Mouse (Mus musculus): ENCODE measurements at regions not wholly inside any gene's neighbourhood (a gene's known extent, or its start where the extent isn't known, plus 50 kb on each side); places are given as distances from the start of the nearest gene placed in this dataset.
"Not testable (repeated sequence)": the region's sequence is repeated elsewhere in the genome, so short reads cannot be mapped to it uniquely, and the experiment has no call there.

GRCm38 (mm10) chr12:10524509-10525286, 134.1 kb downstream of the Rdh14 start:
- ATAC-seq, result 0 out of 2 replicates have a peak, but pooled peaks have one; percentile 10
- H3K4me2 ChIP-seq (ENCODE audit: low read length), result no peak overlapping the region
- no peak overlapping the region for H3K4me3 ChIP-seq (replicated peaks; ENCODE audit: low read length)
- H3K9ac ChIP-seq (replicated peaks; ENCODE audit: low read depth, low read length), result no peak overlapping the region
- H3K27ac ChIP-seq (ENCODE audit: low read length), result no peak overlapping the region
- H3K9me3 ChIP-seq (ENCODE audit: control insufficient read depth, low read length), result no peaks in the 10 kb centered on the region
- WGBS, result 69% methylated on average over 7 of the region's 7 CpGs
- H3K36me3 ChIP-seq (ENCODE audit: control insufficient read depth, insufficient read depth), result no peaks in the 10 kb centered on the region
- H3K27me3 ChIP-seq (replicated peaks; ENCODE audit: control insufficient read depth, insufficient read depth, low read length), result no peaks in the 10 kb centered on the region
- H3K4me1 ChIP-seq (replicated peaks; ENCODE audit: control insufficient read depth, insufficient read depth, low read length), result no peaks in the 10 kb centered on the region

GRCm38 (mm10) chr12:10525934-10526333, 135.4 kb downstream of the Rdh14 start:
- no peak for ATAC-seq
- 89% methylated on average over 4 of the region's 4 CpGs for WGBS
- H3K4me2 ChIP-seq (ENCODE audit: low read length), result no peak overlapping the region
- H3K9me3 ChIP-seq (ENCODE audit: control insufficient read depth, low read length), result no peaks in the 10 kb centered on the region
- no peak overlapping the region for H3K27ac ChIP-seq (ENCODE audit: low read length)
- H3K27me3 ChIP-seq (replicated peaks; ENCODE audit: control insufficient read depth, insufficient read depth, low read length), result no peaks in the 10 kb centered on the region
- no peak overlapping the region for H3K4me3 ChIP-seq (replicated peaks; ENCODE audit: low read length)
- no peak overlapping the region for H3K9ac ChIP-seq (replicated peaks; ENCODE audit: low read depth, low read length)
- no peaks in the 10 kb centered on the region for H3K4me1 ChIP-seq (replicated peaks; ENCODE audit: control insufficient read depth, insufficient read depth, low read length)
- no peaks in the 10 kb centered on the region for H3K36me3 ChIP-seq (ENCODE audit: control insufficient read depth, insufficient read depth)

- Histone ChIP-seq H3K9me3 (ENCODE audit: control insufficient read depth, low read length) (no peaks in the 10 kb centered on the region), H3K4me2 (ENCODE audit: low read length) (no peak overlapping the region), H3K27ac (ENCODE audit: low read length) (no peak overlapping the region), H3K9ac (replicated peaks; ENCODE audit: low read depth, low read length) (no peak overlapping the region), H3K4me1 (replicated peaks; ENCODE audit: control insufficient read depth, insufficient read depth, low read length) (no peaks in the 10 kb centered on the region), H3K27me3 (replicated peaks; ENCODE audit: control insufficient read depth, insufficient read depth, low read length) (no peaks in the 10 kb centered on the region), H3K4me3 (replicated peaks; ENCODE audit: low read length) (no peak overlapping the region), H3K36me3 (ENCODE audit: control insufficient read depth, insufficient read depth) (no peaks in the 10 kb centered on the region)
- ATAC-seq, result no peak
- 84% methylated on average over 2 of the region's 2 CpGs for WGBS
These were observed 138.5 kb downstream of the Rdh14 start for GRCm38 (mm10) chr12:10529077-10529476.

GRCm38 (mm10) chr12:10530996-10531395, 140.4 kb downstream of the Rdh14 start:
- H3K27ac ChIP-seq (ENCODE audit: low read length), result no peak overlapping the region
- H3K4me3 ChIP-seq (replicated peaks; ENCODE audit: low read length), result no peak overlapping the region
- H3K4me1 ChIP-seq (replicated peaks; ENCODE audit: control insufficient read depth, insufficient read depth, low read length), result no peaks in the 10 kb centered on the region
- no peaks in the 10 kb centered on the region for H3K27me3 ChIP-seq (replicated peaks; ENCODE audit: control insufficient read depth, insufficient read depth, low read length)
- no peak overlapping the region for H3K4me2 ChIP-seq (ENCODE audit: low read length)
- no peaks in the 10 kb centered on the region for H3K9me3 ChIP-seq (ENCODE audit: control insufficient read depth, low read length)
- no peak overlapping the region for H3K9ac ChIP-seq (replicated peaks; ENCODE audit: low read depth, low read length)
- 95% methylated on average over 3 of the region's 3 CpGs for WGBS
- no peak for ATAC-seq
- no peaks in the 10 kb centered on the region for H3K36me3 ChIP-seq (ENCODE audit: control insufficient read depth, insufficient read depth)

GRCm38 (mm10) chr12:10533971-10534370, 143.4 kb downstream of the Rdh14 start:
- Histone ChIP-seq H3K9me3 (ENCODE audit: control insufficient read depth, low read length) (no peaks in the 10 kb centered on the region), H3K4me1 (replicated peaks; ENCODE audit: control insufficient read depth, insufficient read depth, low read length) (no peaks in the 10 kb centered on the region), H3K27ac (ENCODE audit: low read length) (no peak overlapping the region), H3K4me2 (ENCODE audit: low read length) (no peak overlapping the region), H3K27me3 (replicated peaks; ENCODE audit: control insufficient read depth, insufficient read depth, low read length) (no peaks in the 10 kb centered on the region), H3K9ac (replicated peaks; ENCODE audit: low read depth, low read length) (no peak overlapping the region), H3K4me3 (replicated peaks; ENCODE audit: low read length) (no peak overlapping the region), H3K36me3 (ENCODE audit: control insufficient read depth, insufficient read depth) (no peaks in the 10 kb centered on the region)
- no peak for ATAC-seq
- WGBS, result 88% methylated on average over 6 of the region's 6 CpGs

GRCm38 (mm10) chr12:10536239-10536638, 145.7 kb downstream of the Rdh14 start:
- no peaks in the 10 kb centered on the region for H3K36me3 ChIP-seq (ENCODE audit: control insufficient read depth, insufficient read depth)
- no peak overlapping the region for H3K27ac ChIP-seq (ENCODE audit: low read length)
- no peak overlapping the region for H3K4me2 ChIP-seq (ENCODE audit: low read length)
- no peaks in the 10 kb centered on the region for H3K9me3 ChIP-seq (ENCODE audit: control insufficient read depth, low read length)
- no peak for ATAC-seq
- no peaks in the 10 kb centered on the region for H3K27me3 ChIP-seq (replicated peaks; ENCODE audit: control insufficient read depth, insufficient read depth, low read length)
- WGBS, result 87% methylated on average over 12 of the region's 12 CpGs
- no peak overlapping the region for H3K4me3 ChIP-seq (replicated peaks; ENCODE audit: low read length)
- no peaks in the 10 kb centered on the region for H3K4me1 ChIP-seq (replicated peaks; ENCODE audit: control insufficient read depth, insufficient read depth, low read length)
- no peak overlapping the region for H3K9ac ChIP-seq (replicated peaks; ENCODE audit: low read depth, low read length)

- 0% methylated on average over 4 of the region's 4 CpGs for WGBS
- no peak overlapping the region for H3K9ac ChIP-seq (replicated peaks; ENCODE audit: low read depth, low read length)
- 0 out of 2 replicates have a peak, but pooled peaks have one; percentile 50 for ATAC-seq
These were observed 146.5 kb downstream of the Rdh14 start for GRCm38 (mm10) chr12:10537069-10537468.

GRCm38 (mm10) chr12:10549481-10550201, 159.1 kb downstream of the Rdh14 start:
- Histone ChIP-seq H3K27me3 (replicated peaks; ENCODE audit: control insufficient read depth, insufficient read depth, low read length) (no peaks in the 10 kb centered on the region), H3K4me1 (replicated peaks; ENCODE audit: control insufficient read depth, insufficient read depth, low read length) (no peaks in the 10 kb centered on the region), H3K4me2 (ENCODE audit: low read length) (no peak overlapping the region), H3K27ac (ENCODE audit: low read length) (no peak overlapping the region), H3K4me3 (replicated peaks; ENCODE audit: low read length) (no peak overlapping the region), H3K36me3 (ENCODE audit: control insufficient read depth, insufficient read depth) (no peaks in the 10 kb centered on the region), H3K9ac (replicated peaks; ENCODE audit: low read depth, low read length) (no peak overlapping the region), H3K9me3 (ENCODE audit: control insufficient read depth, low read length) (no peaks in the 10 kb centered on the region)
- no peak for ATAC-seq
- WGBS, result 38% methylated on average over 1 of the region's 1 CpGs

More at GRCm38 (mm10) chr12:10537069-10537468, 146.5 kb downstream of the Rdh14 start:
- H3K4me2 ChIP-seq (ENCODE audit: low read length), result no peak overlapping the region
- no peak overlapping the region for H3K4me3 ChIP-seq (replicated peaks; ENCODE audit: low read length)
- no peaks in the 10 kb centered on the region for H3K4me1 ChIP-seq (replicated peaks; ENCODE audit: control insufficient read depth, insufficient read depth, low read length)
- no peaks in the 10 kb centered on the region for H3K36me3 ChIP-seq (ENCODE audit: control insufficient read depth, insufficient read depth)
- H3K27me3 ChIP-seq (replicated peaks; ENCODE audit: control insufficient read depth, insufficient read depth, low read length), result no peaks in the 10 kb centered on the region
- no peaks in the 10 kb centered on the region for H3K9me3 ChIP-seq (ENCODE audit: control insufficient read depth, low read length)
- no peak overlapping the region for H3K27ac ChIP-seq (ENCODE audit: low read length)

- ATAC-seq; H3K9ac ChIP-seq (replicated peaks; ENCODE audit: low read depth, low read length); H3K36me3 ChIP-seq (ENCODE audit: control insufficient read depth, insufficient read depth); H3K4me1 ChIP-seq (replicated peaks; ENCODE audit: control insufficient read depth, insufficient read depth, low read length); H3K9me3 ChIP-seq (ENCODE audit: control insufficient read depth, low read length); H3K27me3 ChIP-seq (replicated peaks; ENCODE audit: control insufficient read depth, insufficient read depth, low read length); H3K4me2 ChIP-seq (ENCODE audit: low read length); H3K4me3 ChIP-seq (replicated peaks; ENCODE audit: low read length); H3K27ac ChIP-seq (ENCODE audit: low read length): not testable (repeated sequence)
- 51% methylated on average over 1 of the region's 1 CpGs for WGBS
These were observed 164.1 kb downstream of the Rdh14 start for GRCm38 (mm10) chr12:10554701-10555100.
